Mouse (Mus musculus): ENCODE measurements at regions not wholly inside any gene's neighbourhood (a gene's known extent, or its start where the extent isn't known, plus 50 kb on each side); places are given as distances from the start of the nearest gene placed in this dataset.
"Not testable (repeated sequence)": the region's sequence is repeated elsewhere in the genome, so short reads cannot be mapped to it uniquely, and the experiment has no call there.

DNA sequence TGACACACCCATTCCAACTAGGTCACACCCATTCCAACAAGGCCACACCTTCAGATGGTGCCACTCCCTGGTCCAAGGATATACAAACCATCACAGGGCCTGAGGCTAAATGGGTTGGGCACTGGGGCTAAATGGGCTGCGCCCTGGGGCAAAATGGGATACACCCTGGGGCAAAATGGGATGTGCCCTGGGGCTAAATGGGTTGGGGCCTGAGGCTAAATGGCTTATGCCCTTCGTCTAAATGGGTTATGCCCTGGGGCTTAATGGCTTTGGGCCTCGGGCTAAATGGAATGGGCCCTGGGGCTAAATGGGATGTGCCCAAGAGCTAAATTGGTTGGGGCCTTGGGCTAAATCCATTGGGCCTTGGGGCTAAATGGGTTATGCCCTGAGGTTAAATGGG is 261.5 kb downstream of the Samd9l start:
- not testable (repeated sequence) for H3K9ac ChIP-seq; H3K27me3 ChIP-seq; H3K4me2 ChIP-seq; H3K4me3 ChIP-seq; ATAC-seq (ENCODE audit: low FRiP score); H3K36me3 ChIP-seq; H3K27ac ChIP-seq; H3K4me1 ChIP-seq (replicated peaks)
- 74% methylated on average over 3 of the region's 3 CpGs for WGBS
- peaks cover 20% of the 10 kb centered on the region for H3K9me3 ChIP-seq

DNA sequence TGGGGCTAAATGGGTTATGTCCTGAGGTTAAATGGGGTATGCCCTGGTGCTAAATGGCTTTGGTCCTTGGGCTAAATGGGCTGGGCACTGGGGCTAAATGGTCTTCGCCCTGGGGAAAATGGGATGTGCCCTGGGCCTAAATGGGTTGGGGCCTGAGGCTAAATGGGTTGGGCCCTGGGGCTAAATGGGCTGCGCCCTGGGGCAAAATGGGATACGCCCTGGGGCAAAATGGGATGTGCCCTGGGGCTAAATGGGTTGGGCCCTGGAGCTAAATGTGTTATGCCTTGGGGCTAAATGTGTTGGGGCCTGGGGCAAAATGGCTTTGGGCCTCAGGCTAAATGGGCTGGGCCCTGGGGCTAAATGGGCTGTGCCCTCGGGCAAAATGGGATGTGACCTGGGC is 265.6 kb downstream of the Samd9l start:
- ATAC-seq (ENCODE audit: low FRiP score); H3K9ac ChIP-seq: not testable (repeated sequence)

DNA sequence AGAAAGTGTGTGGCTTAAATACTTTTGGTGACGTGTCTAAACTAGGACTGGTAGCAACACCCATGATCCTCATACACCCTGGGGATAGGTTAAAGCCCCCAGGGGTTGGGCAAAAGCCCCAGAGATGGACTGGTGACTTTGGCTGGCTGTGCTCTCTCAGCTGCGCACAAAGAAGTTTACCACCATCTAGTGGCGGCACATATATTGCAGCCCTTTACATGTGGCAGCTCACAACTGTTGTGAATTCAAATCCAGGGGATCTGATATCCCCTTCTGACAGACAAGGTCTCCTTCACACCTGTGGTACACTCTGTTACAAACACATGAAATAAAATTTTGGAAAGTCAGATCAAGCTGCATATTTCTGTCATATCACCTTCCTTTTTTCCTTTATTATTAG is 283.1 kb downstream of the Samd9l start:
- not testable (repeated sequence) for H3K4me2 ChIP-seq; ATAC-seq (ENCODE audit: low FRiP score); H3K4me1 ChIP-seq (replicated peaks); H3K9me3 ChIP-seq; H3K4me3 ChIP-seq; H3K27ac ChIP-seq; H3K36me3 ChIP-seq; H3K27me3 ChIP-seq; H3K9ac ChIP-seq
- WGBS, result 44% methylated on average over 1 of the region's 3 CpGs

More for the DNA sequence above, 265.6 kb downstream of the Samd9l start:
- H3K27me3 ChIP-seq; H3K4me3 ChIP-seq; H3K27ac ChIP-seq; H3K36me3 ChIP-seq; H3K4me2 ChIP-seq; H3K4me1 ChIP-seq (replicated peaks): not testable (repeated sequence)
- peaks cover 19% of the 10 kb centered on the region for H3K9me3 ChIP-seq
- WGBS, result 88% methylated on average over 4 of the region's 4 CpGs
